Mouse (Mus musculus): ENCODE data around the gene Cflar.
A peak's percentile ranks its signal among the peaks of the same experiment; 100 is the strongest.
"Not testable (repeated sequence)": the region's sequence is repeated elsewhere in the genome, so short reads cannot be mapped to it uniquely, and the experiment has no call there.

DNA sequence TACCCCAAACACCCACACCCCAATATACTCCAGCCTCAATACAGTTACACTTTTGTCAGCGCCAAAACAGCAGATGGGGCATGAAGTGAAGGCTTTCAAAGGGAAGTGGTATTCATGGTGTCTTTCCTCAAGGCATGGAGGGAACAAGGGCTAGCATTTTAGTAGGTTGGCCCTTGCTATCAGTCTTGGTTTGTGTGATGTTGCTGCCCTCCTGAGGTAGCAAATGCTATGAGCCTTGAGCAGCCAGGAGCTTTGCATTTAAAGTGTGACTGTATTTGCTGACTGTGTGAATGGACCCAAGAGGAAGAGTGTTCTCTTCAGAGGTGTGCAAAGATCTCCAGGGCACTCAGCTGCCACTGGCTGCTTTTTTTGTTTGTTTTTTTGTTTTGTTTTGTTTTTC, 13.7 kb upstream of the Cflar start:
- TF ChIP-seq CHD2 (IDR thresholded peaks at IDR 0.05; ENCODE audit: low read depth, low read length); HCFC1 (IDR thresholded peaks at IDR 0.05; ENCODE audit: borderline replicate concordance, insufficient read depth, low read length); ZNF384 (IDR thresholded peaks at IDR 0.05; ENCODE audit: low read depth, low read length): not testable (repeated sequence)
- peak; percentile 24; the same call in 1 of the 2 replicates for TF ChIP-seq ZC3H11A (IDR thresholded peaks at IDR 0.05; ENCODE audit: borderline replicate concordance, low read depth, low read length)

All from ES-E14 (cell line).